Mouse (Mus musculus): ENCODE measurements around the gene Coq7.

GRCm38 (mm10) chr7:118535076-118535475, 1.9 kb upstream of the Coq7 start:
- TF ChIP-seq CTCF (IDR thresholded peaks at IDR 0.05; ENCODE audit: control insufficient read depth, insufficient read depth, insufficient replicate concordance, low read depth, low read length) (no peak), POLR2A (IDR thresholded peaks at IDR 0.05; ENCODE audit: control insufficient read depth, low read depth, low read length) (no peak)

Measured in testis, adult 2 months (tissue).